ENCODE assay signal across 7 mouse cellular contexts in genomic region chr4:152173041-152173440, GRCm38 (mm10). TPM values are rescaled to one million over a fixed set of nuclear protein-coding genes. Genes with fewer than 3 reads are reported as not detected.
DNase-seq lines count a peak whose midpoint lies in the region; ATAC-seq and TF ChIP-seq lines count a peak whose summit lies in the region.

No protein-coding gene starts in this region.

- H3K36me3 ChIP-seq in lung, embryonic 14.5 days (ENCODE audit: insufficient read depth), result no peaks in the 10 kb centered on the region

- WGBS in lung, embryonic 14.5 days, result 0% methylated on average over 5 of the region's 5 CpGs

- H3K27ac ChIP-seq in lung, embryonic 14.5 days (ENCODE audit: low read depth), result no peak overlapping the region

- H3K9ac ChIP-seq in lung, embryonic 14.5 days, result no peak overlapping the region

- TF ChIP-seq CTCF in lung, embryonic 14.5 days (IDR thresholded peaks at IDR 0.05; ENCODE audit: low read depth), result peak; percentile 90

- 0 out of 2 replicates have a peak, but pooled peaks cover 3% of the 10 kb centered on the region for H3K4me1 ChIP-seq in lung, embryonic 14.5 days (ENCODE audit: insufficient read depth)

- H3K4me3 ChIP-seq in lung, embryonic 14.5 days (ENCODE audit: low read depth, low read length), result no peak overlapping the region

- H3K9me3 ChIP-seq in lung, embryonic 14.5 days (ENCODE audit: low read depth, low read length), result no peaks in the 10 kb centered on the region

- no peak for ATAC-seq in lung, embryonic 14.5 days (ENCODE audit: insufficient read depth)

- no peak overlapping the region for H3K4me2 ChIP-seq in lung, embryonic 14.5 days

- DNase-seq in 3T3-L1 (ENCODE audit: low read depth, low spot score), result peak; percentile 84
- DNase-seq in CD4-positive helper T cell, adult 2 months (ENCODE audit: low read depth, low spot score), result peak; percentile 80
- peak; percentile 92 for DNase-seq in brain, adult 2 months (ENCODE audit: low read depth, low spot score)
- DNase-seq in frontal cortex, postnatal 14 days (ENCODE audit: low spot score in 2 of 2), result peak; percentile 57 to 80
- DNase-seq in kidney, postnatal 4 days, result peak; percentile 85 to 87
- peak; percentile 88 for DNase-seq in lung, embryonic 14.5 days
- DNase-seq in right cerebral cortex, postnatal 36 days (ENCODE audit: low spot score in 2 of 2), result peak; percentile 57 to 58

- 0 out of 2 replicates have a peak, but pooled peaks cover 8% of the 10 kb centered on the region for H3K27me3 ChIP-seq in lung, embryonic 14.5 days (ENCODE audit: insufficient read depth, low read length)

RNA-seq across cellular contexts. Expression of gene Acot7, which starts 4.9 kb away (rescaled TPM):
- 50.3 and 55.8 TPM in 2 replicates for polyA plus RNA-seq in lung, embryonic 14.5 days (2014; fragmentation: Nextera tagmentation; extraction: Ambion mirVana)

RNA-seq across cellular contexts. Expression of gene Hes2, which starts 14.4 kb away (rescaled TPM):
- polyA plus RNA-seq in lung, embryonic 14.5 days (2014; fragmentation: Nextera tagmentation; extraction: Ambion mirVana), result 0.18 TPM in 1 of 2 replicates, not detected in the other

RNA-seq across cellular contexts. Expression of gene Espn, which starts 20.9 kb away (rescaled TPM):
- polyA plus RNA-seq in lung, embryonic 14.5 days (2014; fragmentation: Nextera tagmentation; extraction: Ambion mirVana), result 11.5 and 11.6 TPM in 2 replicates

RNA-seq across cellular contexts. Expression of gene Tnfrsf25, which starts 57.3 kb away (rescaled TPM):
- polyA plus RNA-seq in lung, embryonic 14.5 days (2014; fragmentation: Nextera tagmentation; extraction: Ambion mirVana), result 0.75 and 0.77 TPM in 2 replicates
